Mouse (Mus musculus) heart, adult 2 months (tissue): ENCODE measurements around the gene Cradd. TPM values are rescaled to one million over a fixed set of nuclear protein-coding genes. Genes with fewer than 3 reads are reported as not detected.
A peak's percentile ranks its signal among the peaks of the same experiment; 100 is the strongest.

ENCODE experiments used
- DNase-seq, 2 experiments: peaks; one replicate each; pipeline ENCODE4 v3.0.0; 2021
- H3K27ac ChIP-seq: fragments of 200-600 bp; 2 replicates; pipeline ENCODE4 v1.8.1; 2022
- H3K27me3 ChIP-seq: fragments of 200-500 bp; 2 replicates; pipeline ENCODE4 v1.6.1; 2012; ENCODE audit warnings: mild to moderate bottlenecking, low read length, inconsistent platforms, mixed read lengths; ENCODE audit not compliant: control insufficient read depth, insufficient read depth
- H3K36me3 ChIP-seq: fragments of 200-500 bp; 2 replicates; pipeline ENCODE4 v1.6.1; 2012; ENCODE audit warnings: low read length, inconsistent platforms; ENCODE audit not compliant: control insufficient read depth, insufficient read depth
- H3K4me1 ChIP-seq: fragments of 200-500 bp; 2 replicates; pipeline ENCODE4 v1.6.1; 2011; ENCODE audit warnings: low read length; ENCODE audit not compliant: control insufficient read depth, insufficient read depth
- H3K4me3 ChIP-seq: fragments of 200-600 bp; 2 replicates; pipeline ENCODE4 v1.8.1; 2022
- H3K79me2 ChIP-seq: fragments of 200-500 bp; replicated peaks from 2 replicates; pipeline ENCODE4 v1.6.1; 2012; ENCODE audit warnings: mild to moderate bottlenecking, inconsistent platforms, low read length, moderate library complexity, mixed read lengths; ENCODE audit not compliant: control insufficient read depth, insufficient read depth
- H3K9ac ChIP-seq: fragments of 200-500 bp; 2 replicates; pipeline ENCODE4 v1.6.1; 2012; ENCODE audit warnings: low read depth, mild to moderate bottlenecking, control low read depth, inconsistent platforms, low read length, mixed read lengths
- CTCF ChIP-seq: fragments of 200-600 bp; IDR thresholded peaks from 2 replicates; pipeline ENCODE4 v1.8.1; 2022; ENCODE audit warnings: antibody characterized with exemption, mild to moderate bottlenecking, moderate library complexity
- EP300 ChIP-seq: fragments of 200-500 bp; IDR thresholded peaks from 2 replicates; pipeline ENCODE4 v1.6.1; 2011; ENCODE audit warnings: low read depth, low read length, control low read depth; ENCODE audit not compliant: insufficient read depth
- POLR2A ChIP-seq: fragments of 200-500 bp; IDR thresholded peaks from 2 replicates; pipeline ENCODE4 v1.6.1; 2011; ENCODE audit warnings: mild to moderate bottlenecking, low read depth, low read length, control low read depth; ENCODE audit not compliant: insufficient read depth
- WGBS: fragments of 180-500 bp; shearing (Covaris S2); methylation state at CpG from one replicate; pipeline ENCODE4 v1.1.7; 2018; 5-methylcytosine and 5-hydroxymethylcytosine counted together
- intact Hi-C: fragments of 180-260 bp; cut with DNase I; formaldehyde crosslinking; loops from one replicate; pipeline ENCODE4 v1.15.1; 2025
- polyA plus RNA-seq: library from polyadenylated mRNA; depleted of rRNA; stranded (reverse); fragments of >200 nt; gene quantifications from 2 replicates; pipeline ENCODE4 v1.2.3, GENCODE M21; 2012
- total RNA-seq, 2 experiments: library from RNA; stranded (reverse); gene quantifications; 2 replicates each; pipeline ENCODE4 v1.2.3; 2021

Cradd gene
- total and polyA plus RNA-seq, 3 experiments, result 9.9 to 15.1 (median 10.3) TPM

DNA sequence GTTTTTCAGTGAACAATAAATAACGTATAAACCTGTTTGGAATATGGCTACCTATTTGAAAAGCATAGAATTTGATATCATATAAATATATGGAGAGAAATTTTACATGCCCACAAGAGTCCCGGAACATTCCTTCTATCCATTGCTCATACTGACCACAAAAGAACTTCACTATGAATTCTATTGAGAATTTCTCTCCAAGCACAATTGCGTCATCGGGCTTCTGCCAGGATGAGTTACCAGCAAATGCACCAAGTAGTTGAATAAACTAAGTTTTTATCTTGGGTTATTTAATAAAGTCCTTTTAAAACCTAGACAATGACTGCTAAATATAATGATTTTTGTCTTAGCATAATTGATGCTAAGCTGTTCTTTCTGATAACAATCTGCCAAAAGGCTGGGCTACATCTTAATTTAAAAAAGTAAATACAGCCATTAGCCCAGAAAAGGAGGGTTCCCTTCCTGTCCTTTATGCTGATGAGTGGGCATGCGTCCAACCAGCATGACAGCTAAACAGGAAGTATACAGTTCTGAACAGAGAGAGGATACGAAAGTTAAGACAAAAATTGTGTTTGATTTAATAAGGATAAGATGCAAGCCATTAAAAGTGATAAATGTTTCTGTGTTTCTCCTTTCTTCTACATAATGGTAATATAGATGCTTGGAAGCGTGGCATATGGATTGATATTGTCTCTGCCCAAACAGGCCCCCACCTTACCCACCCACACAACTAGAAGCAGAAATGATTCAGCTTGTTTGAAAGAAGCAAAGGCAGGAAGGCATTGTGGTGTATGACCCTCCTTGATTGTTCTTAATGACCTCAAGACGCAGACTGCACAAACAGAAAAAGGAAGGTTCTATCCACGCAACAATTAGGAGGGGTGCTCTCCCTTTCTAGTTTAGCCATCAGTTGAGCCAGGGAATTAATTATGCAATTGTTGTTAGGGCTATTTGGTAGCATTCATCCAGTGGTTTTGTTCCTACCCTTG lies 6.7 kb upstream of the Cradd start:
- H3K9ac ChIP-seq, result no peak overlapping the region
- H3K79me2 ChIP-seq, result no peaks in the 10 kb centered on the region
- peaks cover under 1% of the 10 kb centered on the region; the same call in 1 of the 2 replicates for H3K4me1 ChIP-seq
- H3K4me3 ChIP-seq, result no peak overlapping the region
- peaks cover under 1% of the 10 kb centered on the region; the same call in 1 of the 2 replicates for H3K36me3 ChIP-seq
- H3K27me3 ChIP-seq, result no peaks in the 10 kb centered on the region
- no peak for DNase-seq
- 69% methylated on average over 9 of the region's 9 CpGs for WGBS
- no peak overlapping the region; the same call in 1 of the 2 replicates for H3K27ac ChIP-seq
- intact Hi-C loops, result no loop called here
- no peak for TF ChIP-seq EP300
- TF ChIP-seq POLR2A, result no peak
- TF ChIP-seq CTCF, result no peak

DNA sequence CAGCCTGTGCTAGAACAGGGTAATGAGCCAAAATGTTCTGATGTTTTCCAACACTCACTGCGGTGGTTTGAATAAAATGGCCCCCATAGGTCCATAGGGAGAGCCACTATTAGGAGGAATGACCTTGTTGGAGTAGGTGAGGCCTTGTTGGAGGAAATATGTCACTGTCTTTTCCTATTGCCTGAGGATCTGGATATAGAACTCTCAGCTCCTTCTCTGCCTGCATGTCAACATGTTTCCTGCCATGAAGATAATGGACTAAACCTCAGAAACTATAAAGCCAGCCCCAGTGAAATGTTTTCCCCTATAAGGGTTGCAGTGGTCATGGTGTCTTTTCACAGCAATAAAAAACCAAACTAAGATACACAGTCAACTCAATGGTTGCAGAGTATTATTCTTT lies 6.0 kb upstream of the Cradd start:
- no peak overlapping the region for H3K9ac ChIP-seq
- H3K27me3 ChIP-seq, result no peaks in the 10 kb centered on the region
- no peak for TF ChIP-seq CTCF
- TF ChIP-seq POLR2A, result no peak
- TF ChIP-seq EP300, result no peak
- no peak for DNase-seq
- no peaks in the 10 kb centered on the region for H3K4me1 ChIP-seq
- H3K4me3 ChIP-seq, result no peak overlapping the region
- 56% methylated on average over 1 of the region's 1 CpGs for WGBS
- H3K79me2 ChIP-seq, result no peaks in the 10 kb centered on the region
- no peak overlapping the region for H3K27ac ChIP-seq
- no peaks in the 10 kb centered on the region for H3K36me3 ChIP-seq
- intact Hi-C loops, result no loop called here

DNA sequence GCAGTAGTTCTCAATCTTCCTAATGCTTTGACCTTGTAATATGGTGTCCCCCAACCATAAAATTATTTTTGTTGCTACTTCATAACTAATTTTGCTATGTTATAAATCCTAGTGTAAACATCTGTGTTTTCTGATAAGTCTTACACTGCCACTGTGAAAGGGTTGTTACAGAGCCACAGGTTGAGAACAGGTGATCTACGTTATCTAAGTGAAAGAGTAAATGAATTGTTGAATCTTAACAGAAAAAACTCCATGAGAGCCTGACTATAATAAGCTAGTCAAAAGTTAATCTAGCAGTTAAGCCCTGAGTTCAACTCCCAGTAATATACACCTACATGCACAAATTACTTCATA lies 322 bp upstream of the Cradd start:
- Histone ChIP-seq H3K9ac (no peak overlapping the region), H3K79me2 (no peaks in the 10 kb centered on the region), H3K4me3 (no peak overlapping the region), H3K36me3 (no peaks in the 10 kb centered on the region; the same call in 1 of the 2 replicates), H3K4me1 (peaks cover 11% of the 10 kb centered on the region), H3K27me3 (no peaks in the 10 kb centered on the region), H3K27ac (peak overlapping the region; percentile 95)
- DNase-seq, result no peak
- intact Hi-C loops, result loop anchor here (2.0 to 5.0 kb wide), 3 partner anchors 65 to 332 kb away; no protein-coding TSS in a partner anchor
- 35% methylated on average over 1 of the region's 1 CpGs for WGBS
- TF ChIP-seq EP300, result no peak
- TF ChIP-seq POLR2A, result no peak
- TF ChIP-seq CTCF, result no peak

DNA sequence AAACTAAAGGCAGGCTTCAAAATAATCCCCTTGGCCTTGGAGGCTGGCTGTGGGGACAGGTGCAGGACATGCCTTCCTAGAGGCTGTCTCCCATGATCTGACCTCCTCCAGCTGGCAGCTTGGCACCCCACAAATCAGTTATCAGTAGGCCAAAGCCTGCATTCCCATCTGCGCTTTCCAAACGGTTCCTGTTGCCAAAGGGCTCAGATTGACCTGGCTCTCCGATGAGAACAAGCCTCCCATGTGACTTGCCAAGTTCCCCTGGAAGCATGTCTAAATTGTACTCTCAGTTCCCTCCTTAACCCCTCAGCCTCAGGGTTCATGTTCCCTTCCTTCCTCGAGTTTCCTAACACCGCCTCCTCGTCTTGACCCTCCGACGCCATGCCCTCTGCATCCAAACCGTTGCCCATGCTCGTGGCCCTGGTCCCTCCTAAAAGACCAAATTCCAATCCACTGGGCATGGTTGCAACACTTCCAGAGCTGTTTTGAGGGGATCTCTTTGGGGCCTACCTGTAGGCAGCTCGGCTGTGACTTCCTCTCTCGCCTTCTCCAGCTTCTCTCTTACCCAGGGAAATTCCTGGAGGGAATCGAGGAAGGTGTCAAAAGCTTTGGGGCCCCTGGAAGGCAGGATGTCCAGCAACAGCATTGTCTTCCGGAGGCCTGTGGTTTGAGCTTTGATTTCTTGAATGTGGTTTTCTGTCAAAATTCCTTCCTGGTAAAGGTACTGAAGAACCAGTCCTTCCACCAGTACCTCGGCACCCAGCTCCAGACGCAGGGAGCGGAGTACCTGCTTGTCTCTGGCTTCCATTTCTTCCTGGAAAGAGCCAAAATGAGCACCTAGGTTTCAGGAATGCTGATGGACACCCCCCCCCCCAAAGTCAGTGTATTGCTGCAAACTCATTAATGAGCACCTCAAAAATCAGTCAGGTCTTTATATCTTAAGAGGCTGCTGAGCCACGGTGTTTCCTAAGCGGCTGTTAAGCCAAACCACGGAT lies 1.6 kb downstream of the Cradd start:
- Histone ChIP-seq H3K36me3 (no peaks in the 10 kb centered on the region; the same call in 1 of the 2 replicates), H3K79me2 (no peaks in the 10 kb centered on the region), H3K27me3 (no peaks in the 10 kb centered on the region), H3K9ac (peak overlapping the region; percentile 53), H3K4me1 (peaks cover 18% of the 10 kb centered on the region), H3K4me3 (peak overlapping the region; percentile 22), H3K27ac (peak overlapping the region; percentile 95)
- intact Hi-C loops, result loop anchor here (1.0 to 5.0 kb wide), 3 partner anchors 94 to 330 kb away; no protein-coding TSS in a partner anchor
- DNase-seq, result peak; percentile 75 to 90
- peak; percentile 96 for TF ChIP-seq EP300
- TF ChIP-seq POLR2A, result peak; percentile 44
- no peak for TF ChIP-seq CTCF
- WGBS, result 28% methylated on average over 20 of the region's 20 CpGs

DNA sequence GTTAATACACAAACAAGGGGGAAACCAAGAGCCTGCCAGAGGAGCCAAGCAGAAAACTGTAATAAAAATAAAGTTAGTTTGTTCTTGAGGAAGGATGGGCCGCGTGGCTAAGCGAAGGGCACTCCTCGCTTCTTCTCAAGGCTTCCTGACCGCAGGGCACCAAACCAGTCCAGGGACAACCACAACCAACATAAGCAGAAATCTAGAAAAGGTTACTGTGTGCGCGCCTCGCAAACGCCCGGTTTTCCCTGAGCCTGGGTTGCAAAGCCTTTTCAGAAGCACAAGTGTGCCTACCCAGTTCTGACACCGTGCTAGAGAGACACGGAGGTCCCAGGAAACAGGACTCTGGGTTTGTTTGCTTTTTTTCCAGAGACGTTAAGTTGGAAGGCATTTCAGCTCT lies 4.9 kb downstream of the Cradd start:
- Histone ChIP-seq H3K79me2 (no peaks in the 10 kb centered on the region), H3K27me3 (no peaks in the 10 kb centered on the region), H3K4me1 (peaks cover 23% of the 10 kb centered on the region), H3K4me3 (peak overlapping the region; percentile 34), H3K9ac (peak overlapping the region; percentile 56), H3K36me3 (no peaks in the 10 kb centered on the region; the same call in 1 of the 2 replicates), H3K27ac (peak overlapping the region; percentile 95)
- 68% methylated on average over 13 of the region's 13 CpGs for WGBS
- intact Hi-C loops, result loop anchor here (5.0 kb wide), 1 partner anchor 217 kb away; no protein-coding TSS in a partner anchor
- TF ChIP-seq EP300 (no peak), CTCF (no peak), POLR2A (0 out of 2 replicates have a peak, but pooled peaks have one; percentile 28)
- DNase-seq, result peak in 1 of 2 experiments; percentile 15
